Mouse (Mus musculus): Measurements from ENCODE around the gene Rbfox3. TPM values are rescaled to one million over a fixed set of nuclear protein-coding genes. Genes with fewer than 3 reads are reported as not detected.

The Rbfox3 gene
- total RNA-seq, 4 experiments from 2014 or later = 0.20 TPM; not detected in 3

DNA sequence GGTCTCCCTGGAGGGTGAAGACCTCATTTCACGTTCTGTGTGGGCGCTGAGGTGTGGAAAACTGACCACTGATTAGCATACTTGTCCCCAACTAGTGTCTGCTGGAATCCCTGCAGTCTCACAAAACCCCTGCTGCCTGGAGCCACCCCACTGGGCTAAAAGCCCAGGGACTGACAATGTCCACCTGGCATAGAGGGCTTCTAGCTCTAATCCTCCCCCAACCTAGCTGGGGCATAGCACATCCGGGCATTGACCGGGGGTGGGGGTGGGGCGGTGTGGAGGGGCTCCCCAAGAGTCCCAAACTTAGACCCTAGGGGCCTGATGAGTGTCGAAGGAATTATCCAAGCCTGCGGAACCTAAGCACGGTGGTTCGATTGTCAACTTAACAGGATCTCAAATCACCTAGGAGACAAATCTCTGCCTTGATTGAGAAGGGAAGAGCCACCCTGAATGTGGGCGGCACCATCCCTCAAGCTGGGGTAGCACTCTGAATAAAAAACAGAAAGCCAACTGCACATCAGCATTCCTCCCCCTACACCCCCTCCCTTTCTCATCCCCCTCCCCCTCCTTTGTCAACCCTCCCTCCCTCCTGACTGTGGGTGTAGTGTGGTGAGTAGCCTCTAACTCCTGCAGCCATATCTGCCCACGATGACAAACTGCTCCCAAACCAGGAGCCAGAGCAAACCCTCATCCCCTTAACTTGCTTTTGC is 29.5 kb downstream of the Rbfox3 start:
- DNase-seq (ENCODE audit: low spot score in 2 of 2) = no peak

DNA sequence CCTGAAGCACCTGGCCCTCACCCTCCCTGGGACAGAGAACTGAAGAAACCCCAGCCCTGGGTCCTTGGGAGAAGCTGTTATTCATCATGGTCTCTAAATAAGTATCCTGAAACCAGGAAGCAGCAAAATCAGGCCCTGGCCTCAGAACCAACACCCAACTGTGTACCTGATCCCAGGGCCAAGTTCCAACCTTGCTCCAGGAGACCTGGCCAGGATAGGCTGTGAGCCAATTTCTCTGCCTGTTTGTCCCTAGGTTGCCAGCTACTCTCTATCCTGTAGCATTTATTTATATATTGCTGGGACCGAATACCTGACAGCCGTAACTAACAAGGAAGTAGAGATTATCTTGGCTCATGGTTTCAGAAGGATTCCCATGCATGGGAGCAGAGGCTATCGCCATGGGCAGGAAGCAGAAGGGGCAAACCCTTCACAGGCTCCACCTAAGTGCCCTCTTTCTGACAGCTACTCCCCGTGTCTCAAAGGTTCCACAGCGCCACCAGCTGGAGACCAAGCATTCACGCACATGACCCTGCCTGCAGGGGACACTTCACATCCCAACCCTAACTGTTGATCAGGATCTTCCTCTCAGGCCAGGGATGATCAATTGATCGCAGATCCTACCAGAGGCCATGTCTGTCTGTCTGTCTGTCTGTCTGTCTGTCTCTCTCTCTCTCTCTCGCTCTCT is 31.8 kb downstream of the Rbfox3 start:
- DNase-seq (ENCODE audit: low spot score in 2 of 2) = no peak

DNA sequence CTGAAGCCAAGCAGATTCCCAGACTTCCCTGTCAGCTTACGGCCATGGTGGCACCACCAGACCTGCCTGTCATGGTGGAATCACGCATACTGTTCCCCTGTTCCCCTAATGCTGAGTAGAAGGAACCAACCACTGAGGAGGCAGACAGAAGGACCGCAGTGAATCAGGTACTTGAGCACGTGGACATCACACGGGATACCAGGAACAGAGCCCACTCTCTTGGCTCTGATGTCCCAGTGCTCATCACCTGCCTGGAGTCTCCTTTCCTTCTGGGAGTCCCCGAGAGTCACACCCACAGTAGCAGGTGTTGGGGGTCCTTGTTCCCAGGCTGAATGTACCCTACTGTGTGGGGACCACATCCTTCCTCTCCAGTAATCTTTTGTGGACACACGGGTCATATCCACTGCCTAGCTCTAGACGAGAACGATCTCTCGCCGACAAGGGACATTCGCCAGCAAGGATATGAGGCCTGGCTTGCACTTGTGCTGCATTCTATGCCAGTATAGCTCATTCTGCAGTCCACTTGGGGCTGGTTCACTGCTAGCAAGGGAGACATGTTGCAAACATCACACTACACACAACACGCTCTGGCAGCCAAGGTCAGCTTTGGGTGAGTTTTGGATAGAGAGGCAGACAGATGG is 32.7 kb downstream of the Rbfox3 start:
- DNase-seq (ENCODE audit: low spot score in 2 of 2) = no peak

DNA sequence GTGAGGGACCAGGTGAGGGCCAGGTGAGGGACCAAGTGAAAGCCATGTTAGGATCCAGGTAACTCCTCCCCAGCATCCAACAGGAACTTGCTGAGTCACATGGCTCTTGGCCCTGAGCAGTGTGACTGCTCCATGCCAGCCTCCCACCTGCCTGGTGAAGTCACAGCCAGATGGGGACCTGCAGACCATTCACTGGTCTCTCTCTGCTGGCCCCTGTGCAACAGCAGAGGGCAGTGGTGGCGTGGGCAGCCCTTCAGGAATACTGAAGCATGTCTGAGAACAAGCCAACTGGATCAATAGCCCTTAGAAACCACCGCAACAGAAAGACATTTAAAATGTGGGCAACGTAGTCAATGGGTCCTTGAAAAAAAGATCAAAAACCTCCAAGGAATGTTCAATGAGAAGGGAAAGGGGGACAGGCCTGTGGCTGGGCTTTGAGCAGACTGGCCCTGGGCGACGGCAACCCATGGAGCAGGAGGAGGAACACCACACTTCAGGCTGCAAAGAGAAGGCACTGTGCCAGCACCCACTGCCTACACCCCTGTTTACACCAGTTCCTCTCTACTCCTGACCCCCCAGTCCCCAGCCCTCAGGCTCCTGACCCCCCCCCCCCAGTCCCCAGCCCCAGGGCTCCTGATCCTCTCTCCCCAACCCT is 36.0 kb downstream of the Rbfox3 start:
- no peak for DNase-seq (ENCODE audit: low spot score in 2 of 2)

DNA sequence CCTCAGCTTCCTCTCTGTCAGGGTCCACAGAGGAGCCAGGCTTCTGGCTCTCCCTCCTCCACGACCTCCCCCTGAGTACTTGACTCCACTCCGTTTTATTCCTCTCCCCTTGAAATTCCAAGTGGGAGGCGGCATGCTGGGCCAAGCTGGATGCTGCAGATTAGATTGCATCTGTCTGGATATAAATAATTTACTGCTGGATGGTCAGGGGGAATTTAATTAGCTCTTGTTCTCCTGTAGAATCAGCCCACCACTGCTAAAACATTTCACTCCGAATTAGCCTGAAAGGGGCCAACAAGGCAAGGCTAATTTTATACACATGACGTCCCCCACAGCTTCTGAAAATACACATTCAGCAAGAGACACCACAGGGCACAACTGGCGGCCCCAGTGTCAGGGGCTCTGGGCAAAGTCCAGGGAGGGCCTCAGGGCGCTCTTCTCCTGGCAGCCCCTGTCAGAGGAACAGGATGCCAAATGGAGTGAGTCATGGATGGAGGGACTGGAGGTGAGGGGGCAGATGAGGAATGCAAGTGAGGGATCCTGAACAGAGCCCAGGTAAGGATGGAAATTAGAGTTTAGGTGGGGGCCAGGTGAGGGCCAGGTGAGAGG is 36.8 kb downstream of the Rbfox3 start:
- DNase-seq (ENCODE audit: low spot score in 2 of 2) = no peak

DNA sequence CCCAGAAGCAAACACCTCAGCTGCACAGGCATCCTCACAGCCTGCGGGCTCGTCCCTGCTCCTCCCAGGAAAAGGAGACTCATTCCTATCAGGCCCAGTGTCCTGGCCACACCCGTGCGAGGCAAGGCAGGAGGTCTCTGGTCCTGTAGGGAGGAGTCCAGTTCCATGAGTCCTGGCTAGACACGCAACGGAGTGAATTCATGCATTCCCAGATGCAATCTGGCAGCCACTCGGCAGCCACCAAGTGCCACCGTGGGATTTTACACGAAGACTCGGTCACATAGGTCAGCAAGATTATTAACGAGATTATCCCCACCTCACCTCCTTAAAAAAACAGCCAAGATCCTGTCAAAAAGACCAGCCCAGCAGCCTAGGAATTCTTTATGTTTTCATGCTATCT is 37.4 kb downstream of the Rbfox3 start:
- no peak for DNase-seq (ENCODE audit: low spot score in 2 of 2)

DNA sequence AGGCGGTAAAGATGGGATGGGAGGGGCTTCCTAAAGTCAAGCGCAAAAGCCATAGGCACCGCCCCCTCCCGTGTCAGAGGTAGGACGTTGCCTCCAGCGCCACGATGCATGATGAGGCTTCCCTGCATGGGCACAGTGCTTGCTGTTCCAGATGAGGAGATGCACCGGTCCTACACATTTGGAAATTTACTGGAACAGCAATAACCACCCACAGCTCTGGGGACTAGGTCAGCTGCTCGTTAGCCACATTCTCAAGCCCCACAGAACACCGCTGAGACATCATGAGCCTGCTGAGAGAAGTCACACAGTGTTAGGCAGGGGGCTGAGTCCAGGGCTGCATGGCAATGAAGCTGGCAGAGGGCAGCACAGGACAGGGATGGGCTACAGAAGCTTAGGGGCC is 39.9 kb downstream of the Rbfox3 start:
- DNase-seq (ENCODE audit: low spot score in 2 of 2) = no peak

DNA sequence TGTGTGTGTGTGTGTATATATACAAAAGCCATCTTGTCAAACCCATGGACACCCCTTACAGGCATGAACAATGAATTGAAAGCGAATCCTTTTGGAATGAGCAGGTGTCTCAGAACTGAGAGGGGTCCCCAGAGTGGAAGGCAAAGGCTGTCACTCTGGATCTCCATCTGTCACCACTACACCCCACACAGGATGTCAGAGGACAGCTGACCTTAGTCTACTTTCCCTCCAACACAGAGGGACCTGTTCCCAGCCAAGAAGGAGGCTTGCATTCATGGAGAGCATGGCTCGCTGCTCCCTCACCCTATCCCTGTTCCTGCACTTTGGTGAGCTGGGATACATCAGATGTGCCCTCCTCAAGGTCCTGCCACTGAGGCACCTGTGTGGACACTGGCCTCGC is 48.0 kb downstream of the Rbfox3 start:
- DNase-seq (ENCODE audit: low spot score in 2 of 2) = no peak

DNA sequence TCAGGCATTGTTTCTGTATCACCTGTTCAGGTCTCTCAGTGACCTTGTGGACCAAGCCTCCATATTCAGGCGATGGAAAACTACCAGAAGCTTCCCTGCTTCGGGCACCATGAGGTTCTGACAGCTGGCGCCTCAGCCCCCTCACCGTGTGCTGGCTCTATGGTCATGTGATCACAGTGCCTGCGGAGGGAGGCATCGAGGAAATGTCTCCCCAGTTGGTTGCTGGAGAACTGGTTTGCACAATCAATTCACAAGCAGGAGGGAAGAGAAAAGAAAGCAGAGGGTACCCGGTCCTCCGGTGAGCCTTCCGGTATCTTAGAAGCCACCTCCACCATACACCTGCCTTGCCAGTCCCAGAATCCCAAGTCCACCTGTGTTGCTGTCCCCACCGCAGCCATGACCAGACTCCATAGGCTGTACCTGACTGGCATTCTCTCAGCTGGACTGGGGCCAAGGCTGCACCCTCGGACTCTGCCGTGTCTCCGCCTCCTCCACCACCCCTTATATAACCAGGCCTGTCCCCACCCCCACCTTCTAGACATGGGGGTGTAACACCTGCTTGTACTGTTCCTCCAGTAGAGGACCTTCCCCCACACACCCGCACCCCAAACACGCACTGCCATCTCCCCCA is 49.5 kb downstream of the Rbfox3 start:
- DNase-seq (ENCODE audit: low spot score in 2 of 2) = no peak

DNA sequence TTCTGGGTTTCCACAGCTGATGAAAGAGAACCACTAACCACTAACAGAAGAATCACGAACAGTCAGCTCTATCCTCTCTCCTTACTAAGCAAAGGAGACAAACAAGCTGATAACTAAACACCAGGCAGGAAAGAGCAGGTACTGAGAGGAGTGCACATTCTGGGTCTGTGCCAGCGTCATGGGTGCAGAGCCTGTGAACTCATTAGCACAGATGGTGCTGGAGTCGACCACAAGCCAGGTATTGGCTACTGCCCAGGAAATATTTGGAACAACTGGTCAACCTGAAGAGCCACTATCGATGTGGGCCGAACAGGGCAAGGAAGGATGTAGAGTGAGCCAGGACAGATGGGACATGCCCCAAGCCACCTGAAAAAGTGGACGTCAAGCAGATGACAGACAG is 50.2 kb downstream of the Rbfox3 start:
- no peak for DNase-seq (ENCODE audit: low spot score in 2 of 2)

DNA sequence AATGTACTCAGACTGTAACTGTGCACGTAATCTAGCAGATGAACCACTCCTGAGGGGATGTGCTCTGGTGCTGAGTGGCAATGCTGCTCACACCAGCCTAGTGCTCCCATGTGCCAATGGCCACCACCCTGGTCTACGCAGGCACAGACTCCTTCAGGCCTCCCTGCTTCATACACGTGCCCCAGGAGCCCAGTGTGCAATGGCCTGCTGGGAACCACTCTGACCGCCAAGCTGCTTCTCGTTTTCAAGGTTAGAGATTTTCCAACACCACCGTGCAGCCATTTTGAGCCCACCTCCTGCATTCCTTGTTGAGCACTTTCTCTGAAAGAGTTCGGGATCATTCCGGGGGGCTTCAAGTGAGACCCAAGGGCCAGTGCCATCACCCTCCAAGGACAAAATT is 50.6 kb downstream of the Rbfox3 start:
- no peak for DNase-seq (ENCODE audit: low spot score in 2 of 2)

DNA sequence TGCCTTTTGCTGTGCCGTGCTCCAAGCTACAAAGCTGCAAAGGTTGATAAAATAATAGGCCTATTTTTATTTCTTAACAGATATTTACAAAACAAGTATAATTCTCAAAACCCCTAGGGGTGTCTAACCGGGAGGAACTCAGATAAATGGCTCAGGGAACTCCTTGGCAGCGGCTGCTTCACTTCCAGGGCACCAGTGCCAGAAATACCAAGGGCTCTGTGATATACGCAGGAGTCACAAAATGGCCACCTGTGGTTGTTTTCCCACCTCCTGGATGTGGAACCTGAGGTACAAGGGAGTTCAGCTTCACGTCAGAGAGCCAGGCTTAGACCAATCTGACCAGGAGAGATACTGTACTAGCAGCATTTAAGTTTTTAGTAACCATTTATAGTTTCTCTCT is 51.6 kb downstream of the Rbfox3 start:
- DNase-seq (ENCODE audit: low spot score in 2 of 2) = no peak

DNA sequence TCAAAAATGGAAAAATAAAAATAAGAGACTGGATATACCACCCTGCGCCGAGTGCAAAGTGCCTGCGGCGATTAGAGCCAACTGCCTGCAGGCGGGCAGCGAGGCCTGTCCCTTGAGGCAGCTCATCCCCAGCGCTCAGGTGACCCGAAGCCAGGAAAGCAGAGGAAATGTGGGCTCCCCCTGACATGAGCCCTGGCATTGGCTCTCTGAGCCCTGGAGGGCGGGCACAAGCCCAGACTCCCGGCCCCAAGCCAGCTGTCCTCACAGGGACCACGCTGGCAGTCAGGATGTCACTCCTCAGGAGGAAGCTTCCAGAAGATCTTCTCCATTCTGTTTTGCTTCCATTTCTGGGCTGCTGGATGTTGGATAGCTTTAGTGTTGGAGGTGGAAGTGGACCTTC is 53.1 kb downstream of the Rbfox3 start:
- DNase-seq (ENCODE audit: low spot score in 2 of 2) = no peak

DNA sequence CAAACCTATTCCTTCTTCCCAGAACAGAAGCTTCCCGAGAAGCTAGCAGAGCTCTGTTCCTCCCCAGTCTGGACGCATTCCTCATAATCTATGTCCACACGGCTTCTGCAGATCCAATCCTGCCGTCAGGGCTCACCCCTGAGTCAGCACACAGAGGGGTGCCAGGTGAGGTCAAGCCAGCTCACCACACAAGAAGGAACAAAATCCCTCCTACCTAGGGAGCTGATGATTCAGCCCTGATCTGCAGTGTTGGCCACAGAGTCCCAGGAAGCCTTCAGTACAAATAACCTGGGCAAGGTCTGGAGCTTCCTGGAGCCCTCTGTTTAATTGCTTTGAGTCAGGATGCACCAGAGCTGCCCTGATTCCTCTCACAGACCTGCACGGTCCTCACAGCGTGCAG is 60.0 kb downstream of the Rbfox3 start:
- DNase-seq (ENCODE audit: low spot score in 2 of 2) = no peak

DNA sequence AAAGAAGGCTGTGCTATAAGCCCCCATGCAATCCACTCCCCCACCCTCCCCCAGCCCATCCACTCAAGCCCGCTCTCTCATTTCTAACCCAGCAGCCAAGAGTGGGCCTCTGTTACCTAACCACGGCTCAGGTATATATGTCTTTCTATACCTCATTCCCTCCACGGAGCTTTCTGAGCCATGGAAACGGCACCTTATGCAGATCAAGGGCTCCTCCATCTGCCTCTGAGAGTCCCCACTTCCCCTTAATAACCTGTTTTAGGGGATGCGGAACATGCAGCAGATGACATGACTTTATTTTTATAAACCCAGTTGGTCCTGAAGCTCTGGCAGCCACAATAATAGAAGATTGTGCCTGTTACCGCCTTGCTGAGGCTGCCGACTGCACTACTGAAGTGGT is 63.4 kb downstream of the Rbfox3 start:
- DNase-seq (ENCODE audit: low spot score in 2 of 2) = no peak

DNA sequence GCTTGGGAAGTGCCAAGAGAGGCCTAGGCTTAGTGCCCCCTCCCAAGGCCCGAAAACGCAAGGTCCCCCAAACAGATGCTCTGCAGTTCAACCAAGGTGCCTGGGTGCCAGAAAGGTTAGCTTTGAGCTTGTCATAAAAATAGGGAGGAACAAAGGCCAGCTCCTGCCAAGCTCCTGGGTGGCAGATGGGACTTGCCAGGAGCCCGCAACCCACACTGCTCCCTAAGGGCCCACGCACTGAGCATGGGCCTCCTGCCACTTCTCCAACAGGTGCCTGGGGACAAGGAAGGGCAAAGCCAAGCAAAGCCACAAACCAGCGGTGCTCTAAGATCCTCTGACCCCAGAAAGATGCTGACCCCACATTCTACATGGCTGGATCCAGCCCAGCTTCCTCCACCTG is 70.4 kb downstream of the Rbfox3 start:
- DNase-seq (ENCODE audit: low spot score in 2 of 2) = no peak

DNA sequence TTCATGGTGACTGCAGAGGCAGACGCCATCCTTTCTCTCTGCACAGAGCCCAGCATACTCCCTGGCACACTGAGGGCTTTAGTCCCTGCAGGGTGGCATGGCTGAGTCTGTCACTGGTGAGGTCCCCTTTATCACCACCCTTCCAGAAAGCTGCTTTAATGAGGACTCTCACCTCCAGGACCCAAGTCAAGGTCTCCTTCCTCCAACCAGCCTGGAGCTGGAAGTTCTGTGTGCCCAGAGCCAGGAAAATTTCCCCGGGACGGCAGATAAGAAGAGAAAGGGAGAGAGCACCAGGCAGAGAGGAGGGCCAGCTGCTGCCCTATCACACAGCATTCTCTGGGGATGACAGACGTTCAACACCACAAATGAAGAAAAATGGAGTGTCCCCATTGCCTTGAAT is 73.2 kb downstream of the Rbfox3 start:
- no peak for DNase-seq (ENCODE audit: low spot score in 2 of 2)

DNA sequence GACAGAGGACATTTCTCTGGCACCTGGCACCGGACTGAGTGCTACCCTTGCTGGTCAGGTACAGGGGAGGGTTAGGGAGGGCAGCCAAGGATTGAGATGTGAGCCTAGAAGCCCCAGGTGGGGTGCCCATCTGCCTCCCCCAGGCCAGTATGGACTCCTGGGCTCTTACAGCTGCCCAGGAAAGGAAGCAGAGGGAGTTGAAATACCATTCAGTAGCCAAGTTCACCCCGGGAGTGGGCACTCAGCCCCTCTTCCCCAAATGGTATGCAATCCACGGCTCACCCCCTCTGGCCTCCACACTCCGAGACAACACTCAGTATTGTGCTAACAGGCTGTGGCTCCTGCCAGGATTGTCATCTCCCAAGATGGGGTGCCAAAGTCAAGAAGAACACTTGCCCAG is 74.5 kb downstream of the Rbfox3 start:
- no peak for DNase-seq (ENCODE audit: low spot score in 2 of 2)

DNA sequence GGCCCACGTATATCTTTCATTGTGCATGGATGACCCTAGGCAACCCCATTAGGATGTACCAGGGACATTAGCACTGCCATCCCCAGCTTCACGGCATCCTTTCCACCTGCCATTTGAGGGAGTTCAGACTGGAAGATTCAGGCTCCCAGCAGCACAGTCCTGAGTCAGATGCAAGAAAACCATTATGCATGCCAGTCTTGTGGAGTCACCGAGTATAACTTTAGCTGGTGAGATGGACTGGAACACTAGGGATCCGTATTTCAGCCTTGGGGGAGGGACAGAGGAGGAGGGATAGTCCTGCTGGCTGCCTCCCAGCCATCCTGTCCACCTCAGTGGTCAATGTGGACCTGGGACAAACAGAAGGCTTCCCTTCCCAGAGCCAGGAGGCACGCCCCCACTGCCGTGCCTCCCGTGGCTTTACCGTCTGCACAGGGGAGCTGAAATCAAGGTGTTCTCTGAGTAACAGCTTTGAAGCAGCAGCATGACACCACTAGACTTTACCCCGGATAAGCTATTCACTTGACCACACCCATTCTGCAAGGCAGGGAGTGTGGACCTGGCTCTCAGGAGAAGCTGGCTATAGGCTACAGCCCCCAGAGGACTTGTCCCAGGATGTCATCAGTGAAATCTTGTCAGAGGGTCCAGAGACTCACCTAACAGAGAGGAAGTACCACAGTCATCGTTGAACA is 78.5 kb downstream of the Rbfox3 start:
- no peak for DNase-seq (ENCODE audit: low spot score in 2 of 2)

DNA sequence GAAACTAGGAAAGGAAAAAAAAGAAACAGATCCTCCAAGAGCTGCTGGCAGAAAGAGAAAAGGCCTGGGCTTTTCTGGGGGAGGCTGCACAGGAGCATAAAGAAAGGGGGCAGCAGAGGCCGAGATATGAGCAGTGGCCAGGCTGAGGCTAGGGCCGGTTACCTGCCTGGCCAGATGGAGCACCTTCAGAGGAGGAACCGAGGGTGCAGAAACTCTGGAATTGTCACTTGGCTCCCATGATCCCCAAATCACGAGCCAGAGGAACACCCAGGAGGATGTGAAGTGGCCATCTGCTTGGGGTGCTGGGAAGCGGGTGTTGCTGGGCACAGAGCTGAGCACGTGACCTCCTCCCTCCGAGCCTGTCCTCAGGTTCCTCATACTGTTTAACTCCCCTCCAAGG is 79.7 kb downstream of the Rbfox3 start:
- no peak for DNase-seq (ENCODE audit: low spot score in 2 of 2)

Data from gastrocnemius, adult 8-10 months (tissue).